Mouse (Mus musculus): ENCODE measurements around the gene Ric3. TPM values are rescaled to one million over a fixed set of nuclear protein-coding genes. Genes with fewer than 3 reads are reported as not detected.

The Ric3 gene
- total RNA-seq, 2 experiments from 2014 or later: 0.33 TPM; not detected in 1

DNA sequence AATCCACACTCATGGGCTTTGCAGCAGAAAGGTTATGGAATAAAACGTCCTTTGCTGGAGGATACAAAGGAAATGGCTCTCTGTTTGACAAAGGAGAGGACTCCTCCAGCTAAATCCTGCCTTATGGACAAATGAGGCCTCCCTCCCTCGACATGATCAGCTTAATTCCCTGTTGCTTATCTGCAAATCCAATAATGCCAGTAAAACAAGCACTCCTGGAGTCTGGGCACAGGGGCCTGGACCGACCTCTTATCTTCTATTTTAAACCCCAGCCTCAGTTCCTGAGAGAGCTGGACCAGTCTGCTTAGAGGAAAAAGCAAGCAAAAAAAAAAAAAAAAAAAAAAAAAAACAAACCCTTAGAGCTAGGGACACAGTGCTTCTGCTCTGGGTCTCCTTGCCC, 79.5 kb downstream of the Ric3 start:
- ATAC-seq (ENCODE audit: poor library complexity, severe bottlenecking): no peak

DNA sequence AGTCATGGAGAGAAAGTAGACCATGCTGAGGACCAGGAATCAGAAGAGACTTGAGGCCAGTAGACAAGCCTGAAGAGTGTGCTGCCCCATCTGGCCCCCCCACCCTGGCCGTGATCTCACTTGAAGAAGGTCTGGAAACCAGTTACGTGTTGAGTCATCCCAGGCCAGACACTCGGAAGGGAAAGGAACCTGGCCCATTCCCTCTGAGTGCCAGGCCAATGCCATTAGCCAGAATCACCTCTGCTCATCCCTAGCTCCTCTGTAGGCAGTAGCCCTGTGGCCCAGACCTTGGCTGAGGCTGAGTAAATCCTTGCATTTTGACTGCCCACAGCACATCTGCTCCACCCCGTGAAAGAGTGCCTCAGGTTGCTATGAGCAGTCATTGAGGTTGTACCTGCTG, 81.2 kb downstream of the Ric3 start:
- ATAC-seq (ENCODE audit: poor library complexity, severe bottlenecking): no peak

DNA sequence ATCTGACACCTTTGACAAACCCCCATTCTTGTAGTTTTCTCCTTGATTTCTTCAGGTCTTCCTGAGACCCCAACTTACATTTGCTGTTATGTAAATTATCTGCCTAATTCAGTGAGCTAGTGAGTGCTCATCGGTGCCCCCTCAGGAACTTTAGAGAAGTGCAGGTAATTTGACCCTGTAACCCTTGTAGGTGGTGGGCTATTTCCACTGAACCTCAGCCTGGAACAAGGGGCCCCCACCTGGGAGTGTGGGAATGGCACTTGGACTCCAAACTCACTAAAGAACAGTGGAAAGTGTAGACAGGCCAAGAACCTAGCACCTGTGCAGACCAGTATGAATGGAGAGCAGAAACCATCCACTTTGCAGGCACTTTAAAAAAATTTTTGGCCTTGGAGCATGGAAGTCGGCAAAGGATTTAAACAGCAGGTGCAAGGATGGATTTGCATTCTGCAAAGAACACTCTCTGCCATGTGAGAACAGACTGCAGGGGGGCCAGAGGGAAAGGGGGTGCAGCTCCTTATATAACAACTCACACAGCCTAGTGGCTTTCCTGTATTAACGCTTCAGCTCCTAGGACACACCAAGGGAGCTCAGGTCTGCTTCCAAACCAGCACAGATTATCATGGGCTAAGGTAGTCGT, 82.7 kb downstream of the Ric3 start:
- peak; percentile 54; the same call in 1 of the 2 replicates for ATAC-seq (ENCODE audit: poor library complexity, severe bottlenecking)

DNA sequence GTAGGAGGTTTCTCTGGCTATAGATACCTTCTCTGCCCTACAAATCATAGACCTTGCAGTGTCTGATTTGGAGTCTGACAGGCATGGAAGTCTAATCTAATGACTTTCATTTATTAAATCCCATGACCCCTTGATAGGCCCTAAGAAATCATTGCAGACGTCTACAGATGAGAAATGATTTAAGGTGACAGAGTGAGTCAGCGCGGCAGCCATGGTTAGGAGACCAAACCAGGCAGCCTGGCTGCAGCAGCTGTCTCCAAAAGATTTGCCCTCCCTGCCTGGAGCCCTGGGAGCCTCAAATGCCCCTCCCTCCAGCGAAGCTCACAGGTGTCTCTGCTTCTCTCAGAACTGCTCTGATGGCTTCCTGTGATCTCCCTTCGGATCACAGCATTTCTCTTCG, 87.0 kb downstream of the Ric3 start:
- no peak for ATAC-seq (ENCODE audit: poor library complexity, severe bottlenecking)

DNA sequence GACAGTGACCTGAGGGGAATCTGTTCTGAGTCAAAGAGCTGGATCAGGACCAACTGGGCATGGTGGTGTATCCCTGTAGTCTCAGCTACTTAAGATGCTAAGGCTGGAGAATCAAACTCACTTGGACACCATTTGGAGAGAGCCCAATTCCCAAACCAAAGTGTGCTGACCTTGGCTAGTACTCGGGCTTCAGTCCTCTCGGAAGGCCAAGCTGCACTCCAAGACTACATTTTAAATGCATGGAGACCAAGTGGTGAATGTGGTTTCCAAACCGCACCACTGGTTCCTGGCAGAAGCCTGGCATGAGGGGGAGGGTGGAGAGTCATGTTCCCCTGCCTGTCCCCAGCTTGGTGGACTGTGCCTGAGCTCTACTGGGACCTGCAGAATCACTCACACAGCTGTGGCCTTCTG, 89.2 kb downstream of the Ric3 start:
- ATAC-seq (ENCODE audit: poor library complexity, severe bottlenecking): no peak

DNA sequence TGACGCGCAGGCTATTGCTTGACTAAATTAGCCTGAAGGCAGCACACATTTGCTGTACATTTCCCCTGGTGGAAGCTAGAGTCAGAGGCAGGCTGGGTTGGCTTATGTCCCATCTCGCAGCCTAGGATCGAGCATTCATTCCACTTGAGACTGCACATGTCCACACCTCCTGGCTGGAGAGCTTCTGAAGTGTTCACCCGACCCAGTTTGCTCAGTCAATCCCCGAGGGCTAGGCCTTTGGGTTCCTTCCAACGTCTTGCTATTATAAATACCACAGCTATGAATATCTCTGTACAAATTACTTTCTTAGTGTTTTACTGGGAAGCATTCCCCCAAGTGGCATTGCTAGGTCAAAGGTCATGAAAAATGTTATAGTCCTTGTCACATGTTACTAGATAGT, 89.9 kb downstream of the Ric3 start:
- ATAC-seq (ENCODE audit: poor library complexity, severe bottlenecking): no peak

DNA sequence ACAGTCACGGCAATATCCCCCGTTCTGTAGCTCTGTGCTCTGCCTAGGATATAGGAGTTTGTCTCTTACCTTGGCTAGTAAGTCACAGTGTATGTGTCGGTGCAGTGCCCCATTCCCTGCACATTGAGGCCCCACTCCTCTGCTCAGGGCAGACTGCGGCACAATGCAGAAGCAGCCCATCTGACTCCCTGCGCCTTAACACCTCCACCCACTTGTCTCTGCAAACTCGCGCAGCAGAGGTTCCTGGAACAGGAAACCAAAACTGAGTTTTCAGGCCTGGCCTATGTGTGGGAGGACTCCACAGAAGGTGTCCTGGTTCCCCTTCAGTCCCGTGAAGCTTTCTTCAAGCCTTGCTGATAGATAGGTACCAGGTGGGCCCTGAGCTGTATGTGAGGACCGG, 91.9 kb downstream of the Ric3 start:
- ATAC-seq (ENCODE audit: poor library complexity, severe bottlenecking): no peak

DNA sequence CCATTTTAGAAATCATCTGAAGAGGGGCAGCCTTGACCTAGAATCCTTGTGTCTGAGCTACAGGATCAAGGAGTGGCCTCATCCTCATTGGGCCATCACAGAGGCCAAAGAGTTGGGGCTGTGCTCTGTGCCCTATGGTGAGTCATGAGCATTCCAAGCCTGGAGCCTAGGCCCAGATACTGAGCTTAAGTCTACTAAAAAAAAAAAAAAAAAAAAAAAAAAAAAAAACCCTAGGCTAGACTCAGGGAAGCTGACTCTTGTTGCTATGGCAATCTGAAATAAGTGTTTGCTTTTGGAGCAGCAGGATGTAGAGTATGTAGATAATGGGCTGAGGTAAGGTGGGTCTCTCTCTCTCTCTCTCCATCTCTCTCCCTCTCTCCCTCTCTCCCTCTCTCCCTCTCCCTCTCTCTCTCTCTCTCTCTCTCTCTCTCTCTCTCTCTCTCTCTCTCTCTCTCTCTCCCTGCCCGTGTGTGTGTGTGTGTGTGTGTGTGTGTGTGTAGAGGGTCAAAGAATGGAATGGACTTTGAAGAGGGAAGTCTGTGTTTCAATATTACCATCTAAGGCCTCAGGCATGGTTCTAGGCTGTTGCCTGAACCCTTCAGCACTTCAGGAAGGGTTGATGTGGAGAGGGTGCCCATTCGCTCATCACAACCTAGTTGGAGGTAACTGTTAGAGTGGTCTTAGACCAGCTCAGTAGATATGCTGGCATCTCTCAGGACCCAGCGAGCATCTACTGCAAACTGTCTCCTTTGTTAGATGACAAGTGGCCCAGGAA, 97.0 kb downstream of the Ric3 start:
- no peak for ATAC-seq (ENCODE audit: poor library complexity, severe bottlenecking)

Other genes starting within 250 kb of the Ric3 start
- gene Olfr516, start 232.8 kb downstream of the Ric3 start, total RNA-seq (2015): not detected in 2 replicates
- not detected in 2 replicates for gene Olfr516, start 232.8 kb downstream of the Ric3 start, total RNA-seq (2017)
- not detected in 2 replicates for gene Olfr517, start 211.0 kb downstream of the Ric3 start, total RNA-seq (2015)
- gene Olfr517, start 211.0 kb downstream of the Ric3 start, total RNA-seq (2017): not detected in 2 replicates
- gene Olfr518, start 198.3 kb downstream of the Ric3 start, total RNA-seq (2015): not detected in 2 replicates
- gene Olfr518, start 198.3 kb downstream of the Ric3 start, total RNA-seq (2017): not detected in 2 replicates
- not detected in 2 replicates for gene Olfr519, start 188.9 kb downstream of the Ric3 start, total RNA-seq (2015)
- not detected in 2 replicates for gene Olfr519, start 188.9 kb downstream of the Ric3 start, total RNA-seq (2017)
- 0.80 and 0.96 TPM in 2 replicates for gene Nlrp10, start 153.2 kb downstream of the Ric3 start, total RNA-seq (2015)
- 0.53 and 1.6 TPM in 2 replicates for gene Nlrp10, start 153.2 kb downstream of the Ric3 start, total RNA-seq (2017)
- 208 and 215 TPM in 2 replicates for gene Eif3f, start 148.9 kb downstream of the Ric3 start, total RNA-seq (2015)
- gene Eif3f, start 148.9 kb downstream of the Ric3 start, total RNA-seq (2017): 65.0 and 75.5 TPM in 2 replicates
- not detected in 2 replicates for gene Tub, start 133.0 kb downstream of the Ric3 start, total RNA-seq (2015)
- not detected in 2 replicates for gene Tub, start 133.0 kb downstream of the Ric3 start, total RNA-seq (2017)
- 30.3 and 33.6 TPM in 2 replicates for gene Lmo1, start 91.9 kb upstream of the Ric3 start, total RNA-seq (2015)
- 10.9 and 19.8 TPM in 2 replicates for gene Lmo1, start 91.9 kb upstream of the Ric3 start, total RNA-seq (2017)

Measured in megakaryocyte, adult 5-6 weeks (primary cell).